Mouse (Mus musculus) testis, adult 2 months (tissue): ENCODE measurements at regions not wholly inside any gene's neighbourhood (a gene's known extent, or its start where the extent isn't known, plus 50 kb on each side); places are given as distances from the start of the nearest gene placed in this dataset.

ENCODE experiments used
- H3K27ac ChIP-seq: fragments of 200-500 bp; 2 replicates; pipeline ENCODE4 v1.5.1; 2012; ENCODE audit warnings: low read depth, low read length; ENCODE audit not compliant: control insufficient read depth, insufficient read depth
- H3K27me3 ChIP-seq: fragments of 200-500 bp; 2 replicates; pipeline ENCODE4 v1.6.1; 2012; ENCODE audit warnings: mild to moderate bottlenecking, low read length, moderate library complexity; ENCODE audit not compliant: control insufficient read depth, insufficient read depth
- H3K36me3 ChIP-seq: fragments of 200-500 bp; 2 replicates; pipeline ENCODE4 v1.6.1; 2012; ENCODE audit warnings: mild to moderate bottlenecking, low read length; ENCODE audit not compliant: control insufficient read depth, insufficient read depth
- H3K4me1 ChIP-seq: fragments of 200-500 bp; 2 replicates; pipeline ENCODE4 v1.6.1; 2012; ENCODE audit warnings: low read length; ENCODE audit not compliant: control insufficient read depth, insufficient read depth
- H3K4me3 ChIP-seq: fragments of 200-500 bp; 2 replicates; pipeline ENCODE4 v1.5.1; 2012; ENCODE audit warnings: low read depth, mild to moderate bottlenecking, low read length, moderate library complexity, mixed read lengths; ENCODE audit not compliant: control insufficient read depth
- CTCF ChIP-seq: fragments of 200-500 bp; IDR thresholded peaks from 2 replicates; pipeline ENCODE4 v1.5.1; 2012; ENCODE audit warnings: low read depth, mild to moderate bottlenecking, inconsistent platforms, low read length, moderate library complexity; ENCODE audit not compliant: control insufficient read depth, insufficient read depth, insufficient replicate concordance
- POLR2A ChIP-seq: fragments of 200-500 bp; IDR thresholded peaks from 2 replicates; pipeline ENCODE4 v1.6.1; 2012; ENCODE audit warnings: low read depth, mild to moderate bottlenecking, inconsistent platforms, low read length, moderate library complexity; ENCODE audit not compliant: control insufficient read depth

- no peaks in the 10 kb centered on the region for H3K4me1 ChIP-seq
- H3K36me3 ChIP-seq = no peaks in the 10 kb centered on the region
- H3K27me3 ChIP-seq = no peaks in the 10 kb centered on the region
- no peak overlapping the region for H3K27ac ChIP-seq
- TF ChIP-seq CTCF = no peak
- no peak for TF ChIP-seq POLR2A
- no peak overlapping the region for H3K4me3 ChIP-seq
Measured at GRCm38 (mm10) chr13:110990677-110991076, 264.1 kb upstream of the Actbl2 start.

GRCm38 (mm10) chr13:110991121-110991520, 263.7 kb upstream of the Actbl2 start:
- H3K27me3 ChIP-seq = no peaks in the 10 kb centered on the region
- H3K4me1 ChIP-seq = no peaks in the 10 kb centered on the region
- H3K4me3 ChIP-seq = no peak overlapping the region
- no peaks in the 10 kb centered on the region for H3K36me3 ChIP-seq
- H3K27ac ChIP-seq = no peak overlapping the region
- TF ChIP-seq POLR2A (no peak), CTCF (no peak)

GRCm38 (mm10) chr13:110994596-110994995, 260.2 kb upstream of the Actbl2 start:
- no peak overlapping the region for H3K4me3 ChIP-seq
- no peak for TF ChIP-seq POLR2A
- no peak for TF ChIP-seq CTCF
- no peaks in the 10 kb centered on the region for H3K27me3 ChIP-seq
- H3K4me1 ChIP-seq = no peaks in the 10 kb centered on the region
- H3K27ac ChIP-seq = no peak overlapping the region
- no peaks in the 10 kb centered on the region for H3K36me3 ChIP-seq

DNA sequence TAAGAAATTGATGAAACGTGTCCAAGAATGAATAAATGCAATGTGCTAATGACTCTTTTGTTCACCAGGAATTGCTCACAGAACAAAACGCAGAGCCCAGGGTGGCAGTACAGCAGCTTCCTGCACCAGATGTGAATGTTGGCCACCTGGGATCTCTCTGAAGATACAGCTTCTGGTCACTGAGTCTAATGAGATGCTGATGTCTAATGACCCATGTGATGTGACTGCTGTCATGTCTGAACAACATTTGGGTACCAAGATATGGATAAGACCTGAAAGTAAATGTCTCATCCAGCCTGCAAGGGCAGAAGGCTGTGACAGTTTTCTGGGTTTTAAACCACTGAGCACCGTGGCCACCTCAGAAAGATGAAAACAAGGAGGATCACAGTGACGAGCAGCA, 252.1 kb upstream of the Actbl2 start:
- Histone ChIP-seq H3K27ac (no peak overlapping the region), H3K4me1 (no peaks in the 10 kb centered on the region), H3K4me3 (no peak overlapping the region), H3K27me3 (no peaks in the 10 kb centered on the region), H3K36me3 (no peaks in the 10 kb centered on the region)
- TF ChIP-seq CTCF = no peak

DNA sequence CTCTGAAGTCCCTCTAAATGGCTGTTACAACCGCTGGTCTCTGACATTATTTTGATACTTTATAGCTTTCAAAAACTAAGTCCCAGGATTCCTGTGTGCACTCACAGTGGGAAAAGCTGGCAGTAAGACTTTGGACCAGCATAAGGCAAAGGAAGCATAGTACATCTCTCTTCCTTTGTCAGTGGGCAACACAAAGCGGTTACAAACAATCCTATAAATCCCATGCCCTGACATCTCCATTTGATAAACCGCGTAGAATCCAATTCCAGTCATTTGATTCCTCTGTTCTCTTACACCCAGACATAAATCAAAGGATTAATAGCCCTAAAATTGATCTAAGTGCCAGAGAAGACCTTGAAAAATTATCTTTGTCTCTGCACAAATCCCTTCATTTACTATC, 240.7 kb upstream of the Actbl2 start:
- TF ChIP-seq CTCF (no peak), POLR2A (no peak)
- no peaks in the 10 kb centered on the region for H3K27me3 ChIP-seq
- H3K4me3 ChIP-seq = no peak overlapping the region
- no peak overlapping the region for H3K27ac ChIP-seq
- no peaks in the 10 kb centered on the region for H3K36me3 ChIP-seq
- no peaks in the 10 kb centered on the region for H3K4me1 ChIP-seq

- H3K4me3 ChIP-seq = no peak overlapping the region
- no peaks in the 10 kb centered on the region for H3K27me3 ChIP-seq
- no peaks in the 10 kb centered on the region for H3K36me3 ChIP-seq
- TF ChIP-seq CTCF = no peak
- no peak for TF ChIP-seq POLR2A
- H3K4me1 ChIP-seq = no peaks in the 10 kb centered on the region
- no peak overlapping the region for H3K27ac ChIP-seq
Measured at GRCm38 (mm10) chr13:111030111-111030510, 224.7 kb upstream of the Actbl2 start.

GRCm38 (mm10) chr13:111031633-111032032, 223.2 kb upstream of the Actbl2 start:
- Histone ChIP-seq H3K27me3 (no peaks in the 10 kb centered on the region), H3K27ac (no peak overlapping the region), H3K4me3 (no peak overlapping the region), H3K36me3 (no peaks in the 10 kb centered on the region), H3K4me1 (no peaks in the 10 kb centered on the region)
- no peak for TF ChIP-seq POLR2A
- no peak for TF ChIP-seq CTCF

DNA sequence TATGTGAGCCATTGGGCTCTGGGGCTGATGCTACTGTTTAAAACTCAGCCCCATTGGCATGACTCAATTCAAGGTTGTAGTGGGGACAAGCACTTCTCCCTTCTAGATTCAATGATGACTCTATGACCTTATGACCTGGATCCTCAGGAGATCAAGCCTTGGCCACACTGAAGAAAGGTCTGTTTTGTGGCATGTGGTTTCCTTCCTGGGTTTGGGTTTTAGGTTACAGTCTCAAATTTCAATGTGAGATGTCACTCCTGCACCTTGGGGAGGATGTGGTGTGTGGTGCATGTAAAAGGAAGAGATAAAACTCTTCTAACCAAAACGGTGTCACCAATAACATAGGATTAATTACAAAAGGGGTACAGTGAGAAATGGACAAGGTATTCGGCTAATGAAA, 211.2 kb upstream of the Actbl2 start:
- Histone ChIP-seq H3K36me3 (no peaks in the 10 kb centered on the region), H3K4me1 (no peaks in the 10 kb centered on the region), H3K4me3 (no peak overlapping the region), H3K27ac (no peak overlapping the region), H3K27me3 (no peaks in the 10 kb centered on the region)
- TF ChIP-seq POLR2A = no peak
- TF ChIP-seq CTCF = no peak
